Mouse (Mus musculus) limb, embryonic 11.5 days (tissue): ENCODE measurements around the gene Asphd1. TPM values are rescaled to one million over a fixed set of nuclear protein-coding genes. Genes with fewer than 3 reads are reported as not detected.
"Not testable (repeated sequence)": the region's sequence is repeated elsewhere in the genome, so short reads cannot be mapped to it uniquely, and the experiment has no call there.

Experiments used
- ATAC-seq: fragments of 200-750 bp; cut with Nextera tagmentation; 2 replicates; pipeline ENCODE4 v1.8.0; 2017; ENCODE audit warnings: low read depth; ENCODE audit not compliant: insufficient number of reproducible peaks, low FRiP score, low TSS enrichment
- DNase-seq: peaks from one replicate; pipeline ENCODE4 v3.0.0-alpha.2; 2015; ENCODE audit warnings: low spot score
- H3K27ac ChIP-seq: fragments of 300-500 bp; sonication (generic); replicated peaks from 2 replicates; pipeline ENCODE4 v1.5.1; 2014; ENCODE audit warnings: low read depth, mild to moderate bottlenecking, low read length
- H3K27me3 ChIP-seq: fragments of 300-500 bp; sonication (generic); 2 replicates; pipeline ENCODE4 v1.6.1; 2014; ENCODE audit warnings: mild to moderate bottlenecking, low read length, mixed read lengths; ENCODE audit not compliant: control insufficient read depth, insufficient read depth
- H3K36me3 ChIP-seq: fragments of 300-500 bp; sonication (generic); 2 replicates; pipeline ENCODE4 v1.6.1; 2014; ENCODE audit warnings: mild to moderate bottlenecking, low read length, moderate library complexity, mixed read lengths; ENCODE audit not compliant: control insufficient read depth, insufficient read depth
- H3K4me1 ChIP-seq: fragments of 300-500 bp; sonication (generic); 2 replicates; pipeline ENCODE4 v1.6.1; 2014; ENCODE audit warnings: low read length, mixed read lengths; ENCODE audit not compliant: control insufficient read depth, insufficient read depth
- H3K4me2 ChIP-seq: fragments of 300-500 bp; sonication (generic); 2 replicates; pipeline ENCODE4 v1.6.1; 2014; ENCODE audit warnings: low read depth, mild to moderate bottlenecking, moderate library complexity; ENCODE audit not compliant: severe bottlenecking
- H3K4me3 ChIP-seq: fragments of 300-500 bp; sonication (generic); 2 replicates; pipeline ENCODE4 v1.5.1; 2014; ENCODE audit warnings: low read depth, low read length
- H3K9ac ChIP-seq: fragments of 300-500 bp; sonication (generic); 2 replicates; pipeline ENCODE4 v1.6.1; 2014; ENCODE audit warnings: mild to moderate bottlenecking, low read length
- H3K9me3 ChIP-seq: fragments of 300-500 bp; sonication (generic); 2 replicates; pipeline ENCODE4 v1.6.1; 2016; ENCODE audit warnings: low read length; ENCODE audit not compliant: control insufficient read depth
- WGBS: fragments of 180-500 bp; shearing (Covaris S2); extraction: QIAGEN DNeasy Blood & Tissue Kit; methylation state at CpG from one replicate; pipeline ENCODE4 v1.1.7; 2014; 5-methylcytosine and 5-hydroxymethylcytosine counted together
- polyA plus RNA-seq: library from polyadenylated mRNA; unstranded; fragments of >200 nt; fragmentation: Nextera tagmentation; extraction: Ambion mirVana; gene quantifications from 2 replicates; pipeline ENCODE4 v1.2.1, GENCODE M21; 2014

Asphd1 gene
- polyA plus RNA-seq, 1 experiment from 2014 or later = 0.32 TPM

DNA sequence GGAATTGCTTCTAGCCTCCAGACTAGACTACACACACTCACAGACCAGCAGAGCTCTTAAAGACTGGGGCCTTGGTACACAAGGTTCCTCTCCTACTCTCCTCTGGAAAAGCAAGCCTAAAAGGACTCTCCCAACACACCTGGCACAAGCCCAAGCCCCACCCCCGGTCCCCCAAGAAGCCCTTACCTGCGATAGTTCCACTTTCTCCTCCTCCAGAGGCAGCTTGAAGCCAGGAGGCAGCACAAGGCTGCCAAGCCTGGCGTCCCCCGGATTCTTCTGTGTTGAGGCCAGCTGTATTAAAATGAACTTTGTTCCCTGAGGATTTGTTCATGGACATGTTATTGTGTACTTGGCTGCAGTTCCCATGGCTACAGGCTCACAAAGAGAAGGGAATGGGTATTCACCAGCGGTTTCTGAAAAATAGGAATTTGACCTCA, 26.7 kb downstream of the Asphd1 start, which contains the start of gene Tmem219:
Gene Tmem219, minus strand, starts transcription at position 294 of the 437 bp plus-strand sequence.
- Histone ChIP-seq H3K27ac (no peak within 1 kb of the TSS), H3K4me3 (no peak within 1 kb of the TSS), H3K9me3 (no peaks in the 10 kb centered on the region), H3K4me2 (no peak within 1 kb of the TSS), H3K27me3 (no peaks in the 10 kb centered on the region), H3K36me3 (no peaks in the 10 kb centered on the region), H3K9ac (no peak within 1 kb of the TSS), H3K4me1 (no peaks in the 10 kb centered on the region)
- no peak for ATAC-seq
- DNase-seq = no peak
- 73% methylated on average over 5 of the region's 5 CpGs for WGBS

DNA sequence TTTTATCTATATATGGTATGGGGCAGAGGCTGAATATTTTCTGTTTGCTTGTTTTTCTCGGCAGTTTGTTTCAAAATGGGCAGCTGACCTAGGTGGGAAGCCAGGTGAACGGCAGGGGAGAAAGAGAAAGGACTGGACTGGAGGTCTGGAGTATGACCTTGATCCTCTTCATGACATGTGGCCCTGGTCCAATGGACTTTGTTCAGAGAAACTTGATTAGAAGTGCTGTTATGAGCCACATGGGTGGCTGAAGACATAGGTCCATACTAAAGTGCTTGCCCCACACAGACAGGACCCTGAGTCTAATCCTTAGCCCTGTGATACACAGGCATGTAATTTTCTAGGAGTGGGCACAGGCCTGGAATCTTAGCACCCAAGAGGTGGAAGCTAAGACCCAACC, 27.8 kb downstream of the Asphd1 start:
- DNase-seq (no peak), ATAC-seq (no peak)
- Histone ChIP-seq H3K4me1 (no peaks in the 10 kb centered on the region), H3K9me3 (no peaks in the 10 kb centered on the region), H3K4me3 (no peak overlapping the region), H3K27me3 (no peaks in the 10 kb centered on the region), H3K9ac (no peak overlapping the region), H3K4me2 (no peak overlapping the region), H3K27ac (no peak overlapping the region), H3K36me3 (no peaks in the 10 kb centered on the region)
- 80% methylated on average over 2 of the region's 2 CpGs for WGBS

DNA sequence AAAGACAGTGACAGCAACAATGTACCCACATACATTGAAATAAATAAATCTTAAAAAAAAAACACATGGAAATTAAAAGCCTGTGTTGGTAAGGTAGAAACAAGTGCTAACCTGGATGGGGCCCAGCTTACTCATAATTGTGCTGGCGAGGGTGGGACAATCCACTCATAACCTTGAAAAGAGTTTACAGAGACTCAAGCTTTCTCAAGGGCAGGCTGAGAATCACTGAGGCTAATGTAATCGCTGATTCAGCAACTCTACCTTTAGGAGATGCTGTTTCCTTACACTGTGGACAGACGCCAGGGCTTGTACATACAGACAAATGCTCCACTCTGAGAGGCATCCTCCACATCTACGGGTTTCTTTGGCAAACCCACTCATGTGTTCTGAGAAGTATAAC, 29.4 kb downstream of the Asphd1 start:
- H3K4me1 ChIP-seq = no peaks in the 10 kb centered on the region
- no peak overlapping the region for H3K27ac ChIP-seq
- H3K36me3 ChIP-seq = no peaks in the 10 kb centered on the region
- no peak overlapping the region for H3K4me3 ChIP-seq
- DNase-seq (no peak), ATAC-seq (no peak)
- H3K4me2 ChIP-seq = no peak overlapping the region
- H3K9me3 ChIP-seq = no peaks in the 10 kb centered on the region
- WGBS = 86% methylated on average over 4 of the region's 4 CpGs
- H3K27me3 ChIP-seq = no peaks in the 10 kb centered on the region
- H3K9ac ChIP-seq = no peak overlapping the region

DNA sequence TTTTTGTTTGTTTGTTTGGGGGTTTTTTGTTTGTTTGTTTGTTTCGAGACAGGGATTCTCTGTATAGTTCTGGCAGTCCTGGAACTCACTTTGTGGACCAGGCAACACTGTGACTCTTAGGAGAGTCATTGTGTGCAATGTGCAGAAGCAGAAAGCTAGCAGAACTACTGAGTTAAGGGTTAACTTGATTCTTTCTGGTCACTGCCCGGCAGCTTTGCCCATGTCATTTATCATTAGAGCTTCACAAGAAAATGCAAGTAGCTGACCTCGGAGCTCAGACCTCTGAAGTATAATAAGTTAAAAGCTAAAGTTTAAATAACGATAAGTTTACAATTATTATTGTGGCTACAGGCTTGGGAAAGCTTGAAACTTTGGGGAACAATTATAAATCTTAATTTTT, 31.0 kb downstream of the Asphd1 start:
- H3K4me3 ChIP-seq, H3K27ac ChIP-seq, H3K36me3 ChIP-seq, ATAC-seq, H3K9me3 ChIP-seq, H3K9ac ChIP-seq, H3K27me3 ChIP-seq, H3K4me2 ChIP-seq, H3K4me1 ChIP-seq, DNase-seq: not testable (repeated sequence)
- WGBS = 35% methylated on average over 4 of the region's 4 CpGs

DNA sequence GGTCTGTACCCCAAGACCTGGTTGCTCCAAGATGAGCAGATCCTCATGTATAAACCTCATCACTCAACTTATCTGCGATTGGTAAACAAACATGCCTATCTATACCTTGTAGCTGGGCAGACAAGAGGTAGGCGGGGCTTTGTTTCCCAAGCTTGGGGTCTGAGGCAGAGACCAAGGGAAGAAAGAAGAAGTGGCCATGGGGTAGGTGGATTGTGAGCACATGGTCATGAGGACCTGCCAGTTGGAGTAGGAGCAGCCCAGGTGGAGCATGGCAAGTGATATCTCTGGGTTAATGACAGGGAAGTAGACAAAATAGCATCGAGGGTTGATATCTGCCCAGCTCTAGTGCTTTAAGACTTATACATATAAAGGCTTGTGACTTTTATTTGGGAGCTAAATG, 34.5 kb downstream of the Asphd1 start:
- no peaks in the 10 kb centered on the region for H3K4me1 ChIP-seq
- no peak overlapping the region for H3K27ac ChIP-seq
- DNase-seq (no peak), ATAC-seq (no peak)
- no peaks in the 10 kb centered on the region for H3K27me3 ChIP-seq
- no peak overlapping the region for H3K4me3 ChIP-seq
- WGBS = 92% methylated on average over 3 of the region's 3 CpGs
- no peak overlapping the region for H3K9ac ChIP-seq
- no peaks in the 10 kb centered on the region for H3K36me3 ChIP-seq
- H3K9me3 ChIP-seq = no peaks in the 10 kb centered on the region
- H3K4me2 ChIP-seq = no peak overlapping the region

DNA sequence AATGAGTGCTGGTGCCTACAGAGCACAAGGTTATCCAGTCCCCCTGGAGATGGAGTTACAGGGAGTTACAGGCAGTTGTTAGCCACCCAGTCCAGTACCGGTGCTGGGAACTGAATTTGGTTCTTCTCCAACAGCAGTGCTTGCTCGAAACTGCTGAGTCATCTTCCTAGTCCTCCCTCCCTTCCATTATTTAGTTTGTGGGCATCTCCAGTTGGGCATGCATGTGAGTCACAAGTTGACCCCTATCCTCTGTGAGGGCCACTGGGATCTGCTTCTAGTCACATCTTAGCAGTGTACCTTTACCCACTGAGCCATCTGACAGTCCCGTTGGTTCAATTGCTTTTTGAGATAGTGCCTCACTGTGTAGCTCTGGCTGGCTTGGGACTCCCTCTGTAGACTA, 43.8 kb downstream of the Asphd1 start:
- no peak for ATAC-seq
- Histone ChIP-seq H3K9ac (no peak overlapping the region), H3K4me2 (no peak overlapping the region), H3K4me1 (no peaks in the 10 kb centered on the region), H3K4me3 (no peak overlapping the region), H3K27me3 (no peaks in the 10 kb centered on the region), H3K9me3 (no peaks in the 10 kb centered on the region), H3K36me3 (no peaks in the 10 kb centered on the region), H3K27ac (no peak overlapping the region)
- WGBS = 73% methylated on average over 3 of the region's 3 CpGs
- no peak for DNase-seq

DNA sequence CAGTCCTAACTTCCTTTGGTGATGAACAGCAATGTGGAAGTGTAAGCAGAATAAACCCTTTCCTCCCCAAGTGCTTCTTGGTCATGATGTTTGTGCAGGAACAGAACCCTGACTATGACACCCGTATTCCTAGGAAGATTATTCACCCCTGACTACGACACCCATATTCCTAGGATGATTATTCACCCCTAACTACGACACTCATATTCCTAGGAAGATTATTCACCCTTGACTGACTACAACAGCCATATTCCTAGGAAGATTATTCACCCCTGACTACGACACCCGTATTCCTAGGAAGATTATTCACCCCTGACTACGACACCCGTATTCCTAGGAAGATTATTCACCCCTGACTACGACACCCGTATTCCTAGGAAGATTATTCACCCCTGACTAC, 49.6 kb downstream of the Asphd1 start:
- 91% methylated on average over 7 of the region's 9 CpGs for WGBS
- not testable (repeated sequence) for DNase-seq, H3K4me1 ChIP-seq

DNA sequence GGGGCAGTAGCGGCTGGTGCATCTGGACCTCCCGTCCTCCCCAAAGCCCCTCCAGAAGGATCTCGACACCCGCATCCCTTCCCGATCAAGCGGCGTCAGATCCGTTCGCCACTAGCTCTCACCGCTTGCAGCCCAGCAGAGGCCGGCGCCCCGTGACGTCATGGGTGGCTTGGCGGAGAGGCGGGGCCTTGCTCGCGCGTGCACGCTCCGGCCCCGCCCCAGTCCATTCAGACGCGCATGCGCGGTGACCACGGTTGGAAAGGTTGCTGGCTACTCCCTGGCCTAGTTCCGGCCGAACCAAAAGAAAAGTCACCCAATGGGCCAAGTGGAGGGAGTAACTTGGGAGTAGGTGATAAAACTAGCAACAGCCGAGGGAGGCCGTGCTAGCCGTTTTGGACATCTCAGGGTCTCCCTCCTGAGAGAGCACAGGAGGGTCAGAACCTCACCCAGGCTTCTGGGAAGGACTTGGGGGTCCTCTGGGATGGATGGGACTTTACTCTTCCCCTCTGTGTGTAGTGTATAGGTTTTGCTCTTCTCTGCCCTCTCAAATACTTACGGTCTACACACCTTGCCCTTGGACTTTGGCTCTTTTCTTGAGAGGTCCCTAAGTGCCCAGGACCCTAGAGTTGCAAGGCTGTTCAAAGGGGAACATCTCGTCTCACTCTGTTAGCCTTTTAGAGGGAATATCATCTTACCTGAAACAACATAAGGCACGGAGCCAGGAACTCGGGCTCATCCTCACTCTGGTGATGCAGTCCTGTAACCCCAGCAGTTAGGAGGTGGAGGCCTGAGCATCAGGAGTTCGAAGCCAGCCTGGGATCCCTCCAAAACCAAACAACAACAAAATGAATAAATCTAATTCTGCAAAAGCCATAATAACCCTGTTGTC, 51.0 kb downstream of the Asphd1 start:
- DNase-seq = peak; percentile 99
- peak overlapping the region; percentile 61 for H3K9ac ChIP-seq
- no peaks in the 10 kb centered on the region for H3K27me3 ChIP-seq
- ATAC-seq = peak; percentile 87
- no peaks in the 10 kb centered on the region for H3K9me3 ChIP-seq
- H3K36me3 ChIP-seq = no peaks in the 10 kb centered on the region
- H3K4me2 ChIP-seq = peak overlapping the region; percentile 62
- H3K4me3 ChIP-seq = peak overlapping the region; percentile 50
- H3K4me1 ChIP-seq = no peaks in the 10 kb centered on the region; the same call in 1 of the 2 replicates
- peak overlapping the region; percentile 33; the same call in 1 of the 2 replicates for H3K27ac ChIP-seq
- 12% methylated on average over 37 of the region's 37 CpGs for WGBS

More for the DNA sequence above, 49.6 kb downstream of the Asphd1 start:
- not testable (repeated sequence) for H3K27ac ChIP-seq, H3K9ac ChIP-seq, H3K4me3 ChIP-seq, H3K27me3 ChIP-seq, ATAC-seq, H3K4me2 ChIP-seq, H3K36me3 ChIP-seq, H3K9me3 ChIP-seq
